Mouse (Mus musculus): ENCODE data around the gene Gm20498.
"Not testable (repeated sequence)": the region's sequence is repeated elsewhere in the genome, so short reads cannot be mapped to it uniquely, and the experiment has no call there.

GRCm38 (mm10) chr12:81459051-81459450, 73.7 kb downstream of the Gm20498 start:
- TF ChIP-seq POLR2A (IDR thresholded peaks at IDR 0.05; ENCODE audit: borderline replicate concordance, control insufficient read depth, low read depth, low read length); CTCF (IDR thresholded peaks at IDR 0.05; ENCODE audit: control insufficient read depth, insufficient read depth, low read length): not testable (repeated sequence)
